Mouse (Mus musculus): ENCODE data around the gene Fzd2. TPM values are rescaled to one million over a fixed set of nuclear protein-coding genes. Genes with fewer than 3 reads are reported as not detected.
"Not testable (repeated sequence)": the region's sequence is repeated elsewhere in the genome, so short reads cannot be mapped to it uniquely, and the experiment has no call there.

Gene Fzd2
- polyA plus RNA-seq, 2 experiments = 65.5 to 163 TPM

GRCm38 (mm10) chr11:102606751-102607171 is 2.6 kb downstream of the Fzd2 start:
- TF ChIP-seq POLR2A (IDR thresholded peaks at IDR 0.05; ENCODE audit: borderline replicate concordance, extremely low read depth, insufficient read depth, insufficient read length) = no peak
- H3K9me3 ChIP-seq (ENCODE audit: control insufficient read depth, low read length) = no peaks in the 10 kb centered on the region
- peak overlapping the region; percentile 97 for H3K4me3 ChIP-seq (replicated peaks; ENCODE audit: low read length)
- no peaks in the 10 kb centered on the region for H3K27me3 ChIP-seq (ENCODE audit: control insufficient read depth, insufficient read depth, low read length)
- DNase-seq (ENCODE audit: low spot score) (peak; percentile 85), ATAC-seq (ENCODE audit: low FRiP score, low read depth) (peak; percentile 7; the same call in 1 of the 2 replicates)
- peaks cover 26% of the 10 kb centered on the region for H3K36me3 ChIP-seq (ENCODE audit: control insufficient read depth, insufficient read depth, low read length)
- H3K27ac ChIP-seq (replicated peaks; ENCODE audit: low read depth, low read length) = peak overlapping the region; percentile 100
- peak overlapping the region; percentile 80 for H3K4me2 ChIP-seq (replicated peaks; ENCODE audit: low read depth, low read length, severe bottlenecking)
- WGBS = under 1% methylated on average over 12 of the region's 12 CpGs
- peaks cover 39% of the 10 kb centered on the region for H3K4me1 ChIP-seq (ENCODE audit: control insufficient read depth, insufficient read depth, low read length)
- peak overlapping the region; percentile 99 for H3K9ac ChIP-seq (ENCODE audit: low read depth, low read length, severe bottlenecking)

- peaks cover 37% of the 10 kb centered on the region for H3K4me1 ChIP-seq (ENCODE audit: control insufficient read depth, insufficient read depth, low read length)
- not testable (repeated sequence) for H3K27me3 ChIP-seq (ENCODE audit: control insufficient read depth, insufficient read depth, low read length); H3K9me3 ChIP-seq (ENCODE audit: control insufficient read depth, low read length); DNase-seq (ENCODE audit: low spot score); ATAC-seq (ENCODE audit: low FRiP score, low read depth)
- H3K4me3 ChIP-seq (replicated peaks; ENCODE audit: low read length) = peak overlapping the region; percentile 97
- peak overlapping the region; percentile 80 for H3K4me2 ChIP-seq (replicated peaks; ENCODE audit: low read depth, low read length, severe bottlenecking)
- peaks cover 26% of the 10 kb centered on the region for H3K36me3 ChIP-seq (ENCODE audit: control insufficient read depth, insufficient read depth, low read length)
- under 1% methylated on average over 12 of the region's 12 CpGs for WGBS
- peak overlapping the region; percentile 99 for H3K9ac ChIP-seq (ENCODE audit: low read depth, low read length, severe bottlenecking)
- peak overlapping the region; percentile 100 for H3K27ac ChIP-seq (replicated peaks; ENCODE audit: low read depth, low read length)
- TF ChIP-seq POLR2A (IDR thresholded peaks at IDR 0.05; ENCODE audit: borderline replicate concordance, extremely low read depth, insufficient read depth, insufficient read length) = 0 out of 2 replicates have a peak, but pooled peaks have one; percentile 17
Observed at GRCm38 (mm10) chr11:102607201-102607600, 3.0 kb downstream of the Fzd2 start.

GRCm38 (mm10) chr11:102607686-102608548 is 3.7 kb downstream of the Fzd2 start:
- Histone ChIP-seq H3K4me2 (replicated peaks; ENCODE audit: low read depth, low read length, severe bottlenecking) (peak overlapping the region; percentile 80), H3K4me1 (ENCODE audit: control insufficient read depth, insufficient read depth, low read length) (peaks cover 34% of the 10 kb centered on the region), H3K4me3 (replicated peaks; ENCODE audit: low read length) (peak overlapping the region; percentile 97), H3K27me3 (ENCODE audit: control insufficient read depth, insufficient read depth, low read length) (no peaks in the 10 kb centered on the region), H3K36me3 (ENCODE audit: control insufficient read depth, insufficient read depth, low read length) (peaks cover 26% of the 10 kb centered on the region), H3K9me3 (ENCODE audit: control insufficient read depth, low read length) (no peaks in the 10 kb centered on the region), H3K9ac (ENCODE audit: low read depth, low read length, severe bottlenecking) (peak overlapping the region; percentile 99), H3K27ac (replicated peaks; ENCODE audit: low read depth, low read length) (peak overlapping the region; percentile 100)
- no peak for TF ChIP-seq POLR2A (IDR thresholded peaks at IDR 0.05; ENCODE audit: borderline replicate concordance, extremely low read depth, insufficient read depth, insufficient read length)
- DNase-seq (ENCODE audit: low spot score) = peak; percentile 66
- no peak for ATAC-seq (ENCODE audit: low FRiP score, low read depth)
- 8% methylated on average over 10 of the region's 10 CpGs for WGBS

- no peaks in the 10 kb centered on the region for H3K9me3 ChIP-seq (ENCODE audit: control insufficient read depth, low read length)
- peak overlapping the region; percentile 97 for H3K4me3 ChIP-seq (replicated peaks; ENCODE audit: low read length)
- 25% methylated on average over 4 of the region's 4 CpGs for WGBS
- H3K4me2 ChIP-seq (replicated peaks; ENCODE audit: low read depth, low read length, severe bottlenecking) = peak overlapping the region; percentile 80
- H3K4me1 ChIP-seq (ENCODE audit: control insufficient read depth, insufficient read depth, low read length) = peaks cover 34% of the 10 kb centered on the region
- peak overlapping the region; percentile 99 for H3K9ac ChIP-seq (ENCODE audit: low read depth, low read length, severe bottlenecking)
- DNase-seq (ENCODE audit: low spot score) = no peak
- no peak for TF ChIP-seq POLR2A (IDR thresholded peaks at IDR 0.05; ENCODE audit: borderline replicate concordance, extremely low read depth, insufficient read depth, insufficient read length)
- ATAC-seq (ENCODE audit: low FRiP score, low read depth) = no peak
- H3K36me3 ChIP-seq (ENCODE audit: control insufficient read depth, insufficient read depth, low read length) = peaks cover 26% of the 10 kb centered on the region
- peak overlapping the region; percentile 100 for H3K27ac ChIP-seq (replicated peaks; ENCODE audit: low read depth, low read length)
- H3K27me3 ChIP-seq (ENCODE audit: control insufficient read depth, insufficient read depth, low read length) = no peaks in the 10 kb centered on the region
Observed at GRCm38 (mm10) chr11:102608691-102609090, 4.5 kb downstream of the Fzd2 start.

DNA sequence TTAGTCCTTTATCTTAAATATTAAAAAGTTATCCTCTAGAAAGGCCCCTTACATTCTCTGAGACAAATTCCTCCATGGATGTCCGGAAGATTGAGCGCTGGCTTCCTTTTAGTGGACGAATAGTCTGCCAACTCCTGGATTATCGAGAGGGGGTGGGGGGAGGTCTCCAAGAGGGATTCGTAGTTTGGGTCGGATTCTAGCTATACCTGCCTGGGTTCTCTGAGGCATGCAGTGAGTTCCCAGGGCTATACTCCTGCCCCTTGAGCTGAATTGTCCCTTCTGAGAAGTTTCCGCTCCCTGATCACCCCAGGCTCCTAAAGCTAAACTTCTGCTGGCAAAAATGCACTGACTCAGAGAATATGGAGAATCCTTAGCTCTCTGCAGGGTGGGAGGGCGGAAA is 5.3 kb downstream of the Fzd2 start:
- DNase-seq (ENCODE audit: low spot score) = no peak
- Histone ChIP-seq H3K4me2 (replicated peaks; ENCODE audit: low read depth, low read length, severe bottlenecking) (peak overlapping the region; percentile 80), H3K9me3 (ENCODE audit: control insufficient read depth, low read length) (no peaks in the 10 kb centered on the region), H3K9ac (ENCODE audit: low read depth, low read length, severe bottlenecking) (peak overlapping the region; percentile 99; the same call in 1 of the 2 replicates), H3K27ac (replicated peaks; ENCODE audit: low read depth, low read length) (peak overlapping the region; percentile 35), H3K36me3 (ENCODE audit: control insufficient read depth, insufficient read depth, low read length) (peaks cover 26% of the 10 kb centered on the region), H3K4me3 (replicated peaks; ENCODE audit: low read length) (peak overlapping the region; percentile 97), H3K4me1 (ENCODE audit: control insufficient read depth, insufficient read depth, low read length) (peaks cover 34% of the 10 kb centered on the region), H3K27me3 (ENCODE audit: control insufficient read depth, insufficient read depth, low read length) (no peaks in the 10 kb centered on the region)
- no peak for TF ChIP-seq POLR2A (IDR thresholded peaks at IDR 0.05; ENCODE audit: borderline replicate concordance, extremely low read depth, insufficient read depth, insufficient read length)
- ATAC-seq (ENCODE audit: low FRiP score, low read depth) = no peak
- 47% methylated on average over 8 of the region's 8 CpGs for WGBS
